In genomic region chr1:96801595-96801994, GRCm38 (mm10) we compare ENCODE assay signal across 9 mouse cellular contexts.
A peak's percentile ranks its signal among the peaks of the same experiment; 100 is the strongest.
DNase-seq lines count a peak whose midpoint lies in the region; ATAC-seq and TF ChIP-seq lines count a peak whose summit lies in the region.
"Had no signal": no experiment of that assay in that cellular context is flagged by ENCODE, and none has a peak within 500 bp of the region (broad histone marks: within the 10 kb centered on the region; RNA-seq: fewer than 3 reads in every experiment).

No protein-coding gene starts in this region.

- intact Hi-C loops in left cerebral cortex, adult 2 months (cut with DNase I): no loop called here

- H3K27ac ChIP-seq in left cerebral cortex, adult 2 months: no peak overlapping the region

- DNase-seq in left cerebral cortex, adult 2 months (ENCODE audit: extremely low spot score in 1 of 2, low spot score in 2 of 2): no peak
- DNase-seq in left cerebral cortex, adult 11 months (ENCODE audit: low spot score): no peak
- peak; percentile 25 for DNase-seq in MN1 (ENCODE audit: low spot score)
- DNase-seq in c-Kit-positive CD71-positive TER-119-positive erythroid progenitor cells, embryonic 14.5 days (ENCODE audit: low spot score): peak; percentile 29
- DNase-seq in spleen, postnatal 36 days (ENCODE audit: low spot score in 2 of 2): no peak
- no peak for DNase-seq in T-cell, adult 2 months (ENCODE audit: low spot score)

- 0 out of 2 replicates have a peak, but pooled peaks have one; percentile 37 for ATAC-seq in megakaryocyte-erythroid progenitor cell, adult 5-6 weeks (replicated peaks; ENCODE audit: low FRiP score, low TSS enrichment, poor library complexity, severe bottlenecking)
- ATAC-seq: hindbrain, embryonic 16.5 days had no signal

- peak; percentile 82 for TF ChIP-seq CTCF in left cerebral cortex, adult 2 months (IDR thresholded peaks at IDR 0.05)

- no peak overlapping the region for H3K4me3 ChIP-seq in left cerebral cortex, adult 2 months
- H3K4me3 ChIP-seq: megakaryocyte, embryonic 14.5 days had no signal

Comparison
In these comparisons a context has a peak if more than half of its experiments do, and no peak if none do; other contexts are left out.
1. DNase-seq: peak in MN1 (single experiment) and c-Kit-positive CD71-positive TER-119-positive erythroid progenitor cells, embryonic 14.5 days (single experiment); none in left cerebral cortex, adult 2 months (0 of 2), left cerebral cortex, adult 11 months (single experiment), spleen, postnatal 36 days (0 of 2) and T-cell, adult 2 months (single experiment).